Mouse (Mus musculus): ENCODE results near the gene Arhgef39.

- no peak for TF ChIP-seq EP300 (IDR thresholded peaks at IDR 0.05; ENCODE audit: low read depth)
- TF ChIP-seq CTCF (IDR thresholded peaks at IDR 0.05; ENCODE audit: low read depth): no peak
Measured at GRCm38 (mm10) chr4:43465935-43466334, 33.6 kb downstream of the Arhgef39 start.

Data from liver, embryonic 14.5 days (tissue).